Mouse (Mus musculus) ES-Bruce4 (cell line): Measurements from ENCODE around the gene Mical2.

Experiments used
- CTCF ChIP-seq: IDR thresholded peaks from one replicate; pipeline ENCODE4 v1.8.1; 2011; ENCODE audit warnings: low read depth, low read length
- POLR2A ChIP-seq: IDR thresholded peaks from one replicate; pipeline ENCODE4 v1.8.1; 2011; ENCODE audit warnings: low read length; ENCODE audit not compliant: insufficient read depth

GRCm38 (mm10) chr7:112288352-112289107, 62.9 kb downstream of the Mical2 start:
- TF ChIP-seq CTCF (no peak), POLR2A (no peak)
